Mouse (Mus musculus) stomach, embryonic 16.5 days (tissue): ENCODE data around the gene Zfp296. TPM values are rescaled to one million over a fixed set of nuclear protein-coding genes. Genes with fewer than 3 reads are reported as not detected.

Experiments
- ATAC-seq: fragments of 200-750 bp; cut with Nextera tagmentation; 2 replicates; pipeline ENCODE4 v1.8.0; 2017; ENCODE audit warnings: moderate number of reproducible peaks, moderate TSS enrichment; ENCODE audit not compliant: insufficient read depth, low FRiP score
- H3K27ac ChIP-seq: fragments of 300-500 bp; sonication (generic); 2 replicates; pipeline ENCODE4 v1.5.1; 2014; ENCODE audit warnings: low read length
- H3K27me3 ChIP-seq: fragments of 300-500 bp; sonication (generic); 2 replicates; pipeline ENCODE4 v1.6.1; 2014; ENCODE audit warnings: low read length, control low read depth, mixed read lengths; ENCODE audit not compliant: control insufficient read depth, insufficient read depth
- H3K36me3 ChIP-seq: fragments of 300-500 bp; sonication (generic); 2 replicates; pipeline ENCODE4 v1.6.1; 2014; ENCODE audit warnings: low read length; ENCODE audit not compliant: control insufficient read depth, insufficient read depth
- H3K4me1 ChIP-seq: fragments of 300-500 bp; sonication (generic); 2 replicates; pipeline ENCODE4 v1.6.1; 2014; ENCODE audit warnings: low read length, control low read depth, mixed read lengths; ENCODE audit not compliant: control insufficient read depth, insufficient read depth
- H3K4me2 ChIP-seq: fragments of 300-500 bp; sonication (generic); 2 replicates; pipeline ENCODE4 v1.6.1; 2014; ENCODE audit warnings: low read depth, low read length, mixed read lengths
- H3K4me3 ChIP-seq: fragments of 300-500 bp; sonication (generic); replicated peaks from 2 replicates; pipeline ENCODE4 v1.5.1; 2014; ENCODE audit warnings: mild to moderate bottlenecking, low read length
- H3K9ac ChIP-seq: fragments of 300-500 bp; sonication (generic); 2 replicates; pipeline ENCODE4 v1.6.1; 2014; ENCODE audit warnings: low read length
- H3K9me3 ChIP-seq: fragments of 300-500 bp; sonication (generic); replicated peaks from 2 replicates; pipeline ENCODE4 v1.6.1; 2016; ENCODE audit warnings: low read length, control low read depth; ENCODE audit not compliant: control insufficient read depth
- WGBS: fragments of 180-500 bp; shearing (Covaris S2); extraction: QIAGEN DNeasy Blood & Tissue Kit; methylation state at CpG from one replicate; pipeline ENCODE4 v1.1.7; 2014; 5-methylcytosine and 5-hydroxymethylcytosine counted together
- polyA plus RNA-seq: library from polyadenylated mRNA; unstranded; fragments of >200 nt; fragmentation: Nextera tagmentation; extraction: Ambion mirVana; gene quantifications from 2 replicates; pipeline ENCODE4 v1.2.1, GENCODE M21; 2015

The Zfp296 gene
- polyA plus RNA-seq, 1 experiment from 2014 or later = 2.8 TPM

DNA sequence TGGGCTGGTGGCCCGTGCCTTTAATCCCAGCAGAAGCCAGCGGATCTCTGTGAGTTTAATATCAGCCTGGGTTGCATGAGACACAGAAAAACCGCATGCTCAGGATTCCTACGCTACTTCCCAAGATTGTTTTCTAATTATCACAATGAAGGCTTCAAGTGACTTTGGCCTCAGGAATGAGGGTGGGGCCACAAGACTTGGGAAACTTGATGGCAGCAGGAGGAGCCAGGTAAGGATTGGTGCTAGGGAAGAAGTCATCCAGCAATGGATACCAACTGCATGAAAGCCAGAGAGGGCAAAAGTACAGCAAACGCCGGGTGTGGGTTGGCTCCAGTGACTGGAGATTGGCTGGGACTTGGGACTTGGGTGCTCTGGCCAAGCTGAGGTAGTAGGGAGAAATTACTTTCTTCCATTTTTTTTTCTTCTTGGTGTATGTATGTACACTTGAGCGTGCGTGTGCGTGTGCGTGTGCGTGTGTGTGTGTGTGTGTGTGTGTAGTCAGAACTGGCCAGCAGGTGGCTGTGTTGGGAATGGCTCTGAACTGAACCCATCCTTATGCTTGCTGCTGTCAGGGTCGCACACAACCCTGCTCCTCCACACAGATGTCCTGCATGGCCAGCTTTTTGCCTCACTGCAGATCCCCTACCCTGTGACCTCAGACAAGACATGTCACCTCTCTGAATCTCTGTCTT, 32.7 kb downstream of the Zfp296 start:
- no peaks in the 10 kb centered on the region for H3K9me3 ChIP-seq
- H3K27me3 ChIP-seq = no peaks in the 10 kb centered on the region
- no peak overlapping the region for H3K4me2 ChIP-seq
- no peaks in the 10 kb centered on the region for H3K4me1 ChIP-seq
- 82% methylated on average over 12 of the region's 12 CpGs for WGBS
- no peak overlapping the region for H3K9ac ChIP-seq
- no peak overlapping the region for H3K4me3 ChIP-seq
- H3K36me3 ChIP-seq = peaks cover 5% of the 10 kb centered on the region; the same call in 1 of the 2 replicates
- no peak overlapping the region for H3K27ac ChIP-seq
- peak; percentile 26; the same call in 1 of the 2 replicates for ATAC-seq

DNA sequence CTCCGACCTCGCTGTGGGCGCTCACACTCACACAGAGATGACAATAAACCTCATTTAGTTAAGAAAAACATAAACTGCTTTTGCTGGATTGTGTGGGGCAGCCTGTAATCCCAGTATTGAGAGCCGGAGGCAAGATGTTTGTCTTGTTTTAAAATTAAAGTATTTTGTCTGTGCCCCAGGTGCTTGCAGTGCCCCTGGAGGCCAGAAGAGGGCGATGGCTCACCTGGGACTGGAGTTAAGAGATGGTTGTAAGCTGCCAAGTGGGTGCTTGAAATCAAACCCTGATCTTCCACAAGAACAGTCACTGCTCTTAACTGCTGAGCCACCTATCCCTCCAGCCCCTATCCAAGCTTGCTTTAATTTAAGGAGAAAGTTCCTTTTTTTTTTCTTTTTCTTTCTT, 33.9 kb downstream of the Zfp296 start:
- Histone ChIP-seq H3K4me3 (no peak overlapping the region), H3K36me3 (peaks cover 5% of the 10 kb centered on the region; the same call in 1 of the 2 replicates), H3K9ac (no peak overlapping the region), H3K4me2 (no peak overlapping the region), H3K9me3 (no peaks in the 10 kb centered on the region), H3K27ac (no peak overlapping the region), H3K27me3 (no peaks in the 10 kb centered on the region), H3K4me1 (no peaks in the 10 kb centered on the region)
- WGBS = 75% methylated on average over 5 of the region's 5 CpGs
- no peak for ATAC-seq

DNA sequence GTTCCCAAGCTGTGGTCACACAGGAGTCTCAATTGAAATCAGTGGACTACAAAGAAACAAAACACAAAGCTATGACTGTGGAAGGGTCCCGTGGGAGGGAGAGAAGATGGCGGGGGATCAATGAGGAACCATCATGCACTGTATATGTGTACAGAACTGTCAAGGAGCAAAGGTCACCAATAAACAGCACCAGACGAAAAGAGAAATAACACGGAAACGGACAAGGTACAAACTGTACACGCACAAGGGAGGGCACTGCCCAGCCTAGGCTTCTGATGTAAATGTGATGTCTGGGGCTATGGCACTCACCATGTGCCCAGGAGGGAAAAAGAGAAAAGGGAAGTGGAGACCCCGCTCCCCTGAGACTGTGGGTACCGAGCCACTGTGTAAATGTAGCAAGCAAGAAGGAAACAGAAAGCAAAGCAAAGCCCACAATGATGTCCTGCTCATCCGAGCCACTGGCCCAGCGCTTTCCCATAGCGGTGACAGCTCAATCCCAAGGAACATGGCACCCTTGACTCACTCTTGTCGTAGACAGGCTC, 38.0 kb downstream of the Zfp296 start:
- WGBS = 88% methylated on average over 12 of the region's 12 CpGs
- no peaks in the 10 kb centered on the region for H3K9me3 ChIP-seq

DNA sequence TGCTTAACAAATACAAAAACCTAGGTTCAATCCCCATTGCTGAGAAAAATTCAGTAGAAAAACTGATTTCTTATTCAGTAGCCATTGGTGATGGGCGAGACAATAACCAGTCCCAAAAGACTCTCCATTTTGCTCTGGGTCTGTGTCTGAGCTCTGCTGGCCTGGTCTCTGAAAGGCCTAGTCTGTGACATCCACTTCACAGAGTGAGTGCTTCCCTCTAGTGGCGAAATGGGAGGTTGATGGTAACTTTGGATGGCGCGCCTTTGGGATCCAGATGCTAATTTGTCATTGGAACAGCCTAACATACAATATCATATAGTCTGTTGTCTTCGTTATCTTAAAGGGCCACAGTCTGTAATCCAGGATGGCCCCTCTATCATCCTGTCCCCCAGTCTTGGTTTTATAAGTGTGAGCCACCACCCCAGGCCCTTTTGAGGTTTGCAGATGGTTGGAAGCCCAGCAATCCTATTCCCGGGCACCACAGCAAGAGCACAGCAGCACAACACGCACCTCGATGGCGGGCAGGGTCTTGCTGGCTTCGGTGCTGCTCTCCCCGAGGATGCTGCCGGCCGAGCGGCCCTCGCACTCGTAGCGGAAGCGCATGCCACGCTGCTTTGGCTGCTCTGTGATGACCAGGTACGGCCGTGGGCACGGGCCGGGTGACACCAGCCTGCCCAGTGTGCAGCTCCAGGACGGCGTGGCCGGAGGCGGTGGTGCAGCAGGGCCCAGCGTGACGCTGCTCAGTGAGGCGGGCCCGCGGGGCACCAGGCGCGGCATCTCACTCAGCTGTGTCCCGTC, 42.1 kb downstream of the Zfp296 start:
- ATAC-seq = peak; percentile 68; the same call in 1 of the 2 replicates
- Histone ChIP-seq H3K36me3 (no peaks in the 10 kb centered on the region), H3K4me2 (peak overlapping the region; percentile 53), H3K27ac (no peak overlapping the region; the same call in 1 of the 2 replicates), H3K9me3 (no peaks in the 10 kb centered on the region), H3K27me3 (no peaks in the 10 kb centered on the region), H3K4me3 (peak overlapping the region; percentile 39), H3K4me1 (peaks cover 13% of the 10 kb centered on the region), H3K9ac (peak overlapping the region; percentile 71)
- 10% methylated on average over 35 of the region's 35 CpGs for WGBS

More for the DNA sequence above, 38.0 kb downstream of the Zfp296 start:
- H3K27me3 ChIP-seq = no peaks in the 10 kb centered on the region
- no peaks in the 10 kb centered on the region for H3K36me3 ChIP-seq
- no peak for ATAC-seq
- no peak overlapping the region for H3K9ac ChIP-seq
- no peak overlapping the region for H3K27ac ChIP-seq
- no peak overlapping the region for H3K4me3 ChIP-seq
- peaks cover 5% of the 10 kb centered on the region for H3K4me1 ChIP-seq
- H3K4me2 ChIP-seq = no peak overlapping the region

DNA sequence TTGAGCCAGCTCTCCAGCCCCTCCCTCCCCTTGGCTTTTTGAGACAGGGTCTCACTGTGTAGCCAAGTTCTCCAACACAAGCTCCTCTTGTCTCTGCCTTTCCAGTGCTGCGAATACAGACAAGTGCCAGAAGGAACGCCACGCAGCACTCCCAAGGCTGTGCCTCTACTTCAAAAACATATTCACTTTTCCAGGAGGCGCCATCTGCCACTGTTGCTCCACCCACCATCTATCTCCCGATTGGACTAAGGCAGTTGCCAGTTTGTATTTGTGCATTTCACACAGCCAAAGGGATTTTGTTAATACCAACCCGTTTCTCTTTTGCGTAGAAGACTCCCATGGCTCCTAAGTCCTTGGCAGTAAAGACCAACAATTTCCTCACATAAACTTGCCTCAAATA, 43.7 kb downstream of the Zfp296 start:
- H3K4me2 ChIP-seq = no peak overlapping the region
- H3K27ac ChIP-seq = no peak overlapping the region
- H3K4me1 ChIP-seq = peaks cover 14% of the 10 kb centered on the region
- H3K27me3 ChIP-seq = no peaks in the 10 kb centered on the region
- ATAC-seq = no peak
- no peak overlapping the region for H3K4me3 ChIP-seq
- no peaks in the 10 kb centered on the region for H3K36me3 ChIP-seq
- 91% methylated on average over 7 of the region's 7 CpGs for WGBS
- H3K9ac ChIP-seq = no peak overlapping the region
- no peaks in the 10 kb centered on the region for H3K9me3 ChIP-seq

DNA sequence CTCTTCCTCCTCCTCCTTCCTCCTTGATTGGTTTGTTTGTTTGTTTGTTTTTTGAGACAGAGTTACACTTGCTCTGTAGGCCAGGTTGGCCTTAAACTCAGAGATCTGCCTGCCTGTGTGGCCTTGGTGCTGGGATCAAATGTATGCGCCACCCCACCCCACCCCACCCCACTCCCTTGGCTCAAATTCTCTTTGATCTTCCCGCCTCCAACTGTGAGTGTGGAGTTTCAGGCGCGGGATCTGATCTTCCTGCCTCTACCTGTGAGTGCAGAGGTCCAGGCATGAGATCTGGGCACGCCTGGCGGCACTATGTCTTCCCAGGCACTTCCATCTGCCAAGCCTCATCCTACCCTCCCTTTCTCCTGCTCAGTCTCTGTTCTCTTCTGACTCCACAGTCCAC, 45.2 kb downstream of the Zfp296 start:
- H3K9ac ChIP-seq = no peak overlapping the region; the same call in 1 of the 2 replicates
- peaks cover 14% of the 10 kb centered on the region for H3K4me1 ChIP-seq
- no peaks in the 10 kb centered on the region for H3K36me3 ChIP-seq
- H3K4me2 ChIP-seq = no peak overlapping the region
- H3K27me3 ChIP-seq = no peaks in the 10 kb centered on the region
- 32% methylated on average over 6 of the region's 6 CpGs for WGBS
- no peak overlapping the region for H3K4me3 ChIP-seq
- H3K9me3 ChIP-seq = no peaks in the 10 kb centered on the region
- no peak overlapping the region for H3K27ac ChIP-seq
- no peak for ATAC-seq

DNA sequence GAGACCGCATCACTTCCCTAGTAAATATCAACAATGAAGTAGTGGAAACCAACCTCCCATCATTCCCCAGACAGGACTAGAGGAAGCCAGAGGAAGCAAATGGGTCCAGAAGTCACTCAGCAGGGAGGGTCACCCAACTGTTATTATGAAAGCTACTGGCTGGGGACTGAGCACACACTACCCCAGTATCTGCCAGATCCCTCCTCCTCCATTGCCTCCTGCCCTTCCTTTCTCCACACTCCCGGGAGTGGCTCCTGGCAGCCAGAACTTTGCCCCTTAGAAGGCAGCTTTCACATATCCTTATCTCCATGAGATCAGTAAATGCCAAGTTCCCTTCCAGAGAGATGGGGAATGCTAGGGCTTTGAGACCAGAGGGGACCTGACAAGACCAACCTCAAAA, 46.3 kb downstream of the Zfp296 start:
- WGBS = 61% methylated on average over 2 of the region's 2 CpGs
- H3K4me1 ChIP-seq = peaks cover 14% of the 10 kb centered on the region
- no peaks in the 10 kb centered on the region for H3K9me3 ChIP-seq
- ATAC-seq = no peak
- no peak overlapping the region; the same call in 1 of the 2 replicates for H3K9ac ChIP-seq
- H3K27me3 ChIP-seq = no peaks in the 10 kb centered on the region
- no peak overlapping the region; the same call in 1 of the 2 replicates for H3K27ac ChIP-seq
- no peak overlapping the region for H3K4me3 ChIP-seq
- no peaks in the 10 kb centered on the region for H3K36me3 ChIP-seq
- H3K4me2 ChIP-seq = no peak overlapping the region

DNA sequence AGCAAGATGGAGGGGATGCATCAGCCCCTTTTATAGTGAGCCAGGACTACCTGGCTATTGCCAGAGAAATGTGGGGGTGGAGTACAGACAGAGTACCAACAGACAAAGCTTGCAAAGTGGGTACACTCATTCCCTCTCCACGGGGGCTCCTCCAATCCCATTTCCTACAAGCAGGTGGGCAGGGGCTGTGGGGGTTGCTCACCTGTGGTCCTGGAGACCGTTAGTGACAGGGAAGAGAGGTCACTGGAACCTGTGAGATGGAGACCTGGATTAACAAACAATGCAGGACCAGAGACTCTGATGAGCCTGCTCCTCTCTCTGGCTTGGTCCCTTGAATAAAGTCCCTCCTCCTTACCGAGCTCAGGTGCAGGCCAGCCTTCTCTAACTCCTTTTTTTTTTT, 50.6 kb downstream of the Zfp296 start:
- peak overlapping the region; percentile 91; the same call in 1 of the 2 replicates for H3K27ac ChIP-seq
- no peaks in the 10 kb centered on the region for H3K36me3 ChIP-seq
- peak overlapping the region; percentile 52; the same call in 1 of the 2 replicates for H3K9ac ChIP-seq
- peak overlapping the region; percentile 96 for H3K4me2 ChIP-seq
- 54% methylated on average over 3 of the region's 3 CpGs for WGBS
- ATAC-seq = no peak
- peaks cover 8% of the 10 kb centered on the region; the same call in 1 of the 2 replicates for H3K4me1 ChIP-seq
- H3K4me3 ChIP-seq = peak overlapping the region; percentile 60
- no peaks in the 10 kb centered on the region for H3K9me3 ChIP-seq
- no peaks in the 10 kb centered on the region for H3K27me3 ChIP-seq

DNA sequence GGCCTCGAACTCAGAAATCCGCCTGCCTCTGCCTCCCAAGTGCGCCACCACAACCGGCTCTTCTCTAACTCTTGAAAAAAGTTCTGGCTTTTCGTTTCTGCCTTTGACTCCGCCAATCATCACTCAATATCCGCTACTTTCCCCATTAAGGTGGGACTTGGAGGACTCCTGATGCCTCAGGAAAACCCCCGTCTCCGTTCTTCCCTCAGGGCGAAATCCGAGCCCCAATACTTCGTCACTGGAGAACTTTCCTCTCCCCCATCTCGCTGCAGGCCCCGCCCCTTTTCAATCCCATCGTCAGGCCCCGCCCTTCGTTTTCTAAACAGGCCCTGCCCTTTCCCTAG, 51.1 kb downstream of the Zfp296 start:
- peak overlapping the region; percentile 52; the same call in 1 of the 2 replicates for H3K9ac ChIP-seq
- H3K4me3 ChIP-seq = peak overlapping the region; percentile 60
- H3K27me3 ChIP-seq = no peaks in the 10 kb centered on the region
- no peak for ATAC-seq
- H3K36me3 ChIP-seq = peaks cover 3% of the 10 kb centered on the region; the same call in 1 of the 2 replicates
- H3K27ac ChIP-seq = peak overlapping the region; percentile 91; the same call in 1 of the 2 replicates
- peak overlapping the region; percentile 96 for H3K4me2 ChIP-seq
- 9% methylated on average over 17 of the region's 17 CpGs for WGBS
- no peaks in the 10 kb centered on the region for H3K9me3 ChIP-seq
- peaks cover 7% of the 10 kb centered on the region; the same call in 1 of the 2 replicates for H3K4me1 ChIP-seq
